32 mouse cellular contexts compared by ENCODE assay signal in the genomic region with DNA sequence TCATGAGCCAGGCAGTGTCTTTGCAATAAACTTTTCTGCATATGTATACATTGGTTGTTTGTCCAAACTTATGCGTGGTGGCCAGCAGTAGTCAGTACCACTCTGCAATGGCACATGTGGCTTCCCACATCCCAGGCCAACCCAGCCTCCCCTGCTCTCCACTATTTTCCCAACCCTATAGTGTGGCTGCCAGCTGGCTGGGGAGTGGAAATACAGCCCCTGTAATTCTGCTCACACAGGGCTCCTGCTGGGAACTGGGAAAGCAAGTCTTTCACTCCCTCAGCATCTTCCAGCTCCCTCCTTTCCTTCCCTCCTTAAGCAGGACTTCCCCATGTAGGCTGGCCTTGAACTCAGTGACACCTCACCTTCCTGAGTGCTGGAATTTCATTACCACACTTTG. TPM values are rescaled to one million over a fixed set of nuclear protein-coding genes. Genes with fewer than 3 reads are reported as not detected.
DNase-seq lines count a peak whose midpoint lies in the region; ATAC-seq lines count a peak whose summit lies in the region.
"Had no signal": no experiment of that assay in that cellular context is flagged by ENCODE, and none has a peak within 500 bp of the region (broad histone marks: within the 10 kb centered on the region; RNA-seq: fewer than 3 reads in every experiment).

No protein-coding gene starts in this region.

- H3K9me3 ChIP-seq in hindbrain, embryonic 16.5 days (ENCODE audit: control insufficient read depth, low read length): no peaks in the 10 kb centered on the region
- H3K9me3 ChIP-seq in hindbrain, embryonic 11.5 days (ENCODE audit: control insufficient read depth, low read length): no peaks in the 10 kb centered on the region
- H3K9me3 ChIP-seq: embryonic facial prominence, embryonic 12.5 days; heart, embryonic 10.5 days; hindbrain, embryonic 13.5 days; kidney, embryonic 15.5 days; midbrain, embryonic 13.5 days; neural tube, embryonic 15.5 days had no signal

- H3K27me3 ChIP-seq in hindbrain, embryonic 16.5 days (replicated peaks; ENCODE audit: control insufficient read depth, insufficient read depth, low read length): no peaks in the 10 kb centered on the region; the same call in 1 of the 2 replicates
- H3K27me3 ChIP-seq in hindbrain, embryonic 11.5 days (ENCODE audit: control insufficient read depth, insufficient read depth, low read length): no peaks in the 10 kb centered on the region; the same call in 1 of the 2 replicates
- H3K27me3 ChIP-seq: CH12.LX; embryonic facial prominence, embryonic 12.5 days; kidney, embryonic 15.5 days; neural tube, embryonic 15.5 days had no signal

- H3K36me3 ChIP-seq in hindbrain, embryonic 16.5 days (ENCODE audit: control insufficient read depth, insufficient read depth, low read length): no peaks in the 10 kb centered on the region
- H3K36me3 ChIP-seq in hindbrain, embryonic 11.5 days (ENCODE audit: control insufficient read depth, insufficient read depth, low read length): no peaks in the 10 kb centered on the region
- H3K36me3 ChIP-seq: embryonic facial prominence, embryonic 12.5 days; heart, embryonic 10.5 days; hindbrain, embryonic 13.5 days; kidney, embryonic 15.5 days; midbrain, embryonic 13.5 days; neural tube, embryonic 15.5 days had no signal

- DNase-seq in cerebellum, adult 11 months: peak; percentile 6
- no peak for DNase-seq in cerebellum, postnatal 36 days
- no peak for DNase-seq in hindbrain, embryonic 11.5 days (ENCODE audit: low spot score)
- DNase-seq in layer of hippocampus, postnatal 36 days: peak; percentile 26 to 42
- no peak for DNase-seq in layer of hippocampus, adult 11-12 months (ENCODE audit: low spot score)
- peak; percentile 5 for DNase-seq in right cerebral cortex, postnatal 4 days
- DNase-seq in right cerebral cortex, adult 2 months (ENCODE audit: low spot score in 2 of 2): no peak
- DNase-seq: adrenal gland, adult 2 months; adrenal gland, postnatal 36 days; embryo, embryonic 11 days; gastrocnemius, postnatal 14 days; heart, postnatal 36 days; kidney, adult 18-20 months; kidney, postnatal 25 days; liver; lung, adult 2 months; lung, postnatal 10 days; spleen, adult 18-20 months; thymus, adult 2 months; thymus, postnatal 36 days had no signal

- peaks cover 4% of the 10 kb centered on the region for H3K4me1 ChIP-seq in hindbrain, embryonic 16.5 days (ENCODE audit: control insufficient read depth, insufficient read depth, low read depth, low read length)
- H3K4me1 ChIP-seq in hindbrain, embryonic 11.5 days (replicated peaks; ENCODE audit: control insufficient read depth, insufficient read depth, low read length): peaks cover 2% of the 10 kb centered on the region
- H3K4me1 ChIP-seq: embryonic facial prominence, embryonic 12.5 days had no signal

- no peak overlapping the region for H3K4me3 ChIP-seq in hindbrain, embryonic 16.5 days (ENCODE audit: low read length)
- H3K4me3 ChIP-seq in hindbrain, embryonic 11.5 days (ENCODE audit: low read depth, low read length): no peak overlapping the region
- H3K4me3 ChIP-seq: embryonic facial prominence, embryonic 12.5 days; heart, embryonic 10.5 days; hindbrain, embryonic 13.5 days; kidney, embryonic 15.5 days; midbrain, embryonic 13.5 days; neural tube, embryonic 15.5 days had no signal

- H3K9ac ChIP-seq in hindbrain, embryonic 16.5 days (ENCODE audit: low read depth, low read length): no peak overlapping the region
- H3K9ac ChIP-seq in hindbrain, embryonic 11.5 days (ENCODE audit: low read depth, low read length): no peak overlapping the region
- H3K9ac ChIP-seq: embryonic facial prominence, embryonic 12.5 days; hindbrain, embryonic 13.5 days; kidney, embryonic 15.5 days; liver, embryonic 14.5 days; midbrain, embryonic 13.5 days; neural tube, embryonic 15.5 days had no signal

- ATAC-seq in hindbrain, embryonic 16.5 days: 0 out of 2 replicates have a peak, but pooled peaks have one; percentile 35
- ATAC-seq in hindbrain, embryonic 11.5 days (ENCODE audit: low FRiP score): no peak
- ATAC-seq: activated CD4-positive, CD25-positive, alpha-beta regulatory T cell, adult 4 months; forebrain, embryonic 14.5 days; midbrain, embryonic 13.5 days had no signal

- no peak overlapping the region for H3K27ac ChIP-seq in hindbrain, embryonic 16.5 days (ENCODE audit: low read depth, low read length)
- no peak overlapping the region for H3K27ac ChIP-seq in hindbrain, embryonic 11.5 days (ENCODE audit: low read depth, low read length)
- H3K27ac ChIP-seq: embryonic facial prominence, embryonic 12.5 days; heart, embryonic 10.5 days; hindbrain, embryonic 13.5 days; kidney, embryonic 15.5 days; liver, embryonic 14.5 days; macrophage; midbrain, embryonic 13.5 days; neural tube, embryonic 15.5 days had no signal

- 82% methylated on average over 1 of the region's 1 CpGs for WGBS in hindbrain, embryonic 16.5 days
- WGBS in hindbrain, embryonic 11.5 days: 96% methylated on average over 1 of the region's 1 CpGs

- no peak overlapping the region for H3K4me2 ChIP-seq in hindbrain, embryonic 16.5 days (ENCODE audit: low read length)
- H3K4me2 ChIP-seq in hindbrain, embryonic 11.5 days (replicated peaks; ENCODE audit: low read depth, low read length): no peak overlapping the region
- H3K4me2 ChIP-seq: embryonic facial prominence, embryonic 12.5 days; hindbrain, embryonic 13.5 days; kidney, embryonic 15.5 days; midbrain, embryonic 13.5 days; neural tube, embryonic 15.5 days had no signal

RNA-seq across cellular contexts. Expression of a gene that starts 3.7 kb away (rescaled TPM):
- 12.8 and 14.4 TPM in 2 replicates for polyA plus RNA-seq in hindbrain, embryonic 16.5 days (2015; fragmentation: Nextera tagmentation; extraction: Ambion mirVana)
- 22.2 and 23.4 TPM in 2 replicates for polyA plus RNA-seq in hindbrain, embryonic 11.5 days (2014; fragmentation: Nextera tagmentation; extraction: Ambion mirVana)
- 10 to 100 TPM; 46.7 to 53.1 TPM for total RNA-seq in layer of hippocampus, postnatal 36 days (2021)
- polyA plus RNA-seq: macrophage had no signal

Comparison
In these comparisons a context has a peak if more than half of its experiments do, and no peak if none do; other contexts are left out.
1. DNase-seq: peak in cerebellum, adult 11 months (single experiment), layer of hippocampus, postnatal 36 days (2 of 2) and right cerebral cortex, postnatal 4 days (single experiment); none in cerebellum, postnatal 36 days (0 of 2), hindbrain, embryonic 11.5 days (single experiment), layer of hippocampus, adult 11-12 months (single experiment) and right cerebral cortex, adult 2 months (0 of 2).